Mouse (Mus musculus) hindbrain, embryonic 15.5 days (tissue): ENCODE data around the gene Pld2. TPM values are rescaled to one million over a fixed set of nuclear protein-coding genes. Genes with fewer than 3 reads are reported as not detected.

Source experiments
- ATAC-seq: fragments of 200-750 bp; cut with Nextera tagmentation; 2 replicates; pipeline ENCODE4 v1.8.0; 2017; ENCODE audit warnings: low read depth, moderate number of reproducible peaks, moderate TSS enrichment; ENCODE audit not compliant: low FRiP score
- H3K27ac ChIP-seq: fragments of 300-500 bp; sonication (generic); replicated peaks from 2 replicates; pipeline ENCODE4 v1.5.1; 2015; ENCODE audit warnings: mild to moderate bottlenecking, inconsistent platforms
- H3K27me3 ChIP-seq: fragments of 300-500 bp; sonication (generic); 2 replicates; pipeline ENCODE4 v1.6.1; 2015; ENCODE audit warnings: control low read depth, inconsistent platforms
- H3K36me3 ChIP-seq: fragments of 300-500 bp; sonication (generic); 2 replicates; pipeline ENCODE4 v1.6.1; 2015; ENCODE audit warnings: control low read depth, inconsistent platforms
- H3K4me1 ChIP-seq: fragments of 300-500 bp; sonication (generic); replicated peaks from 2 replicates; pipeline ENCODE4 v1.6.1; 2015; ENCODE audit warnings: control low read depth, inconsistent platforms
- H3K4me2 ChIP-seq: fragments of 300-500 bp; sonication (generic); 2 replicates; pipeline ENCODE4 v1.6.1; 2015; ENCODE audit warnings: moderate library complexity, mild to moderate bottlenecking, inconsistent platforms
- H3K4me3 ChIP-seq: fragments of 300-500 bp; sonication (generic); 2 replicates; pipeline ENCODE4 v1.5.1; 2015; ENCODE audit warnings: mild to moderate bottlenecking, inconsistent platforms
- H3K9ac ChIP-seq: fragments of 300-500 bp; sonication (generic); 2 replicates; pipeline ENCODE4 v1.6.1; 2015; ENCODE audit warnings: inconsistent platforms
- H3K9me3 ChIP-seq: fragments of 300-500 bp; sonication (generic); 2 replicates; pipeline ENCODE4 v1.6.1; 2016; ENCODE audit warnings: control low read depth, inconsistent platforms
- WGBS: fragments of 180-500 bp; shearing (Covaris S2); methylation state at CpG from one replicate; pipeline ENCODE4 v1.1.7; 2015; 5-methylcytosine and 5-hydroxymethylcytosine counted together
- polyA plus RNA-seq: library from polyadenylated mRNA; unstranded; fragments of >200 nt; fragmentation: Nextera tagmentation; extraction: Ambion mirVana; gene quantifications from 2 replicates; pipeline ENCODE4 v1.2.1, GENCODE M21; 2015

The Pld2 gene
- polyA plus RNA-seq, 1 experiment from 2014 or later, result 20.4 TPM

GRCm38 (mm10) chr11:70605024-70605566, 65.2 kb downstream of the Pld2 start:
- Histone ChIP-seq H3K4me3 (no peak overlapping the region), H3K9ac (no peak overlapping the region), H3K4me1 (no peaks in the 10 kb centered on the region), H3K9me3 (no peaks in the 10 kb centered on the region), H3K27me3 (no peaks in the 10 kb centered on the region), H3K27ac (no peak overlapping the region), H3K4me2 (no peak overlapping the region), H3K36me3 (peaks cover 67% of the 10 kb centered on the region)
- no peak for ATAC-seq
- 55% methylated on average over 14 of the region's 14 CpGs for WGBS

DNA sequence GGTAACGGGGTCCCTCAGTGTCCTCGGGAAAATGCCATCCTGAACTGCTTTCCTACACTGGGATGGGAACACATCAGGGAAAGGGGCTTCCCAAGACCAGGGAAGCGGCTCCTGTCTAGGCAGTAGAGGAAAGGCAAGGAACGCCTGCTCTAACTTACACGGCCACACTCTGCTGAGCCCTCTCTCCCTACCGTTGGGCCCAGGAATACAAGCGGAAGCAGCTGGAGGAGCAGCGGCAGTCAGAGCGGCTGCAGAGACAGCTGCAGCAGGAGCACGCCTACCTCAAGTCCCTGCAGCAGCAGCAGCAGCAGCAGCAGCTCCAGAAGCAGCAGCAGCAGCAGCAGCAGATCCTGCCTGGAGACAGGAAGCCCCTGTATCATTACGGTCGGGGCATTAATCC, 66.9 kb downstream of the Pld2 start:
- H3K36me3 ChIP-seq, result peaks cover 75% of the 10 kb centered on the region

DNA sequence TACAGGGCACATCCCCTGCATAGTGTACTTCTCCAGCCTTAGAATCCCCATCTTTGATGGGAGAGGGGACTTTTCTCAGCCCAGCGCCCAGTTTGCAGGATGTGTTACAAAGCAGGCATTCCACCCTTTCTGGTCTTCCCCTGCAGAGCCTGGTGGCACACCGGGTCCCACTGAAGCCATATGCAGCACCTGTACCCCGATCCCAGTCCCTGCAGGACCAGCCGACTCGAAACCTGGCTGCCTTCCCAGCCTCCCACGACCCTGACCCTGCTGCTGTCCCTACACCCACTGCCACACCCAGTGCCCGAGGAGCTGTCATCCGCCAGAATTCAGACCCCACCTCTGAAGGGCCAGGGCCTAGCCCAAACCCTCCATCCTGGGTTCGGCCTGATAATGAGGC, 67.7 kb downstream of the Pld2 start:
- Histone ChIP-seq H3K4me3 (no peak overlapping the region), H3K4me2 (no peak overlapping the region), H3K27me3 (no peaks in the 10 kb centered on the region), H3K4me1 (no peaks in the 10 kb centered on the region), H3K36me3 (peaks cover 76% of the 10 kb centered on the region), H3K27ac (no peak overlapping the region), H3K9me3 (no peaks in the 10 kb centered on the region), H3K9ac (no peak overlapping the region)
- 94% methylated on average over 9 of the region's 9 CpGs for WGBS
- ATAC-seq, result no peak

More for the DNA sequence above, 66.9 kb downstream of the Pld2 start:
- Histone ChIP-seq H3K4me3 (no peak overlapping the region), H3K27ac (no peak overlapping the region), H3K9ac (no peak overlapping the region), H3K9me3 (no peaks in the 10 kb centered on the region), H3K4me1 (no peaks in the 10 kb centered on the region), H3K4me2 (no peak overlapping the region), H3K27me3 (no peaks in the 10 kb centered on the region)
- ATAC-seq, result no peak
- 81% methylated on average over 12 of the region's 12 CpGs for WGBS

Other genes starting within 250 kb of the Pld2 start
- gene Alox12e, start 217.4 kb upstream of the Pld2 start, polyA plus RNA-seq, result 0.08 TPM in 1 of 2 replicates, not detected in the other
- gene Alox15, start 188.0 kb upstream of the Pld2 start, polyA plus RNA-seq, result not detected in 2 replicates
- 30.7 and 33.6 TPM in 2 replicates for gene Pelp1, start 130.0 kb upstream of the Pld2 start, polyA plus RNA-seq
- gene Arrb2, start 107.4 kb upstream of the Pld2 start, polyA plus RNA-seq, result 50.3 and 57.5 TPM in 2 replicates
- gene Med11, start 88.1 kb upstream of the Pld2 start, polyA plus RNA-seq, result 45.6 and 49.2 TPM in 2 replicates
- 0.77 and 0.90 TPM in 2 replicates for gene Zmynd15, start 80.6 kb upstream of the Pld2 start, polyA plus RNA-seq
- gene Cxcl16, start 80.1 kb upstream of the Pld2 start, polyA plus RNA-seq, result 5.2 and 6.1 TPM in 2 replicates
- gene Tm4sf5, start 34.8 kb upstream of the Pld2 start, polyA plus RNA-seq, result 3.4 and 4.0 TPM in 2 replicates
- gene Vmo1, start 25.4 kb upstream of the Pld2 start, polyA plus RNA-seq, result 0.42 TPM in 1 of 2 replicates, not detected in the other
- gene Gltpd2, start 20.9 kb upstream of the Pld2 start, polyA plus RNA-seq, result 0.21 and 0.26 TPM in 2 replicates
- 763 and 792 TPM in 2 replicates for gene Psmb6, start 14.7 kb upstream of the Pld2 start, polyA plus RNA-seq
- gene Gm40193, start 7.1 kb upstream of the Pld2 start, polyA plus RNA-seq, result not detected in 2 replicates
- 18.1 and 20.5 TPM in 2 replicates for gene Mink1, start 22.8 kb downstream of the Pld2 start, polyA plus RNA-seq
- not detected in 2 replicates for gene 4930544D05Rik, start 75.8 kb downstream of the Pld2 start, polyA plus RNA-seq
- 0.24 and 0.51 TPM in 2 replicates for gene Chrne, start 79.2 kb downstream of the Pld2 start, polyA plus RNA-seq
- 0.24 and 0.38 TPM in 2 replicates for gene Gp1ba, start 99.1 kb downstream of the Pld2 start, polyA plus RNA-seq
- gene Rnf167, start 107.2 kb downstream of the Pld2 start, polyA plus RNA-seq, result 94.8 and 109 TPM in 2 replicates
- 167 and 176 TPM in 2 replicates for gene Slc25a11, start 107.4 kb downstream of the Pld2 start, polyA plus RNA-seq
- 722 and 792 TPM in 2 replicates for gene Pfn1, start 114.6 kb downstream of the Pld2 start, polyA plus RNA-seq
- 6.7 and 8.7 TPM in 2 replicates for gene Eno3, start 117.1 kb downstream of the Pld2 start, polyA plus RNA-seq
- gene Spag7, start 129.4 kb downstream of the Pld2 start, polyA plus RNA-seq, result 152 and 164 TPM in 2 replicates
- gene Camta2, start 148.0 kb downstream of the Pld2 start, polyA plus RNA-seq, result 23.4 and 27.5 TPM in 2 replicates
- 1.8 and 1.9 TPM in 2 replicates for gene Inca1, start 160.1 kb downstream of the Pld2 start, polyA plus RNA-seq
- gene Kif1c, start 160.5 kb downstream of the Pld2 start, polyA plus RNA-seq, result 1.7 and 1.9 TPM in 2 replicates
- 15.8 and 16.1 TPM in 2 replicates for gene Zfp3, start 224.1 kb downstream of the Pld2 start, polyA plus RNA-seq